Mouse (Mus musculus) left cerebral cortex, adult 2 months (tissue): ENCODE results near the gene Gm44511. TPM values are rescaled to one million over a fixed set of nuclear protein-coding genes. Genes with fewer than 3 reads are reported as not detected.

Experiments used
- DNase-seq, 2 experiments: peaks; one replicate each; pipeline ENCODE4 v3.0.0; 2021 to 2022; ENCODE audit warnings: low spot score in 2 of 2, mixed read lengths in 1 of 2; ENCODE audit errors: extremely low spot score in 1 of 2
- H3K27ac ChIP-seq: fragments of 200-600 bp; 2 replicates; pipeline ENCODE4 v1.8.1; 2022
- H3K4me3 ChIP-seq: fragments of 200-600 bp; 2 replicates; pipeline ENCODE4 v1.8.1; 2022
- CTCF ChIP-seq: fragments of 200-600 bp; IDR thresholded peaks from 2 replicates; pipeline ENCODE4 v1.8.1; 2022; ENCODE audit warnings: antibody characterized with exemption, mild to moderate bottlenecking, moderate library complexity
- intact Hi-C: fragments of 180-260 bp; cut with DNase I; formaldehyde crosslinking; loops from one replicate; pipeline ENCODE4 v1.15.1; 2025
- long read RNA-seq, 2 experiments: library from polyadenylated mRNA; stranded (forward); transcript quantifications; one replicate each; pipeline ENCODE4 v2.0.0; 2021; ENCODE audit warnings: borderline mapping rate in 2 of 2
- total RNA-seq, 2 experiments: library from RNA; stranded (reverse); gene quantifications; 2 replicates each; pipeline ENCODE4 v1.2.3; 2021

The Gm44511 gene
- not detected for total RNA-seq
- long read RNA-seq, experiment 1, partial matches to known transcripts: 0 of 22 reads
- long read RNA-seq, experiment 1, other reads (novel, unspliced or antisense): 22 of 22 reads
- long read RNA-seq, experiment 2, partial matches to known transcripts: 0 of 38 reads
- long read RNA-seq, experiment 2, other reads (novel, unspliced or antisense): 38 of 38 reads

DNA sequence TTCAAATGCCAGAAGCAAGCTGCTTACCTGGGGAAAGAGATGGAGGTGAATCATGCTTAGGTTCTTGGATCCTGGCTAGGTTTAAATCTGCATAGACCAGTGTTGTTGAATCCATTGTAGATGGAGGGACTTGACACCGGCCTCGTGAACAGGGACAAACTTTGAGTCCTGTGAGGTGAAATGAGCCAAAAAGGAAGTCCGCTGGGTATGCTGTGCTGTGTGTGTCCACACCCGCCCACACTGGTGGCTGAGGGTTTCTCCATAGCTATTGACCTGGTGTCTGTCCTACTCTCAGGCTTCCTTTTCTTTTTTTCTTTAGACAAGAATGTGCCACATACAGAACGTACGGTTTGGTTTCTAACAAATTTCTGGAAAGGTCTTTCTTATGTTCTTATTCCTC is at the start of gene Gm44511, which contains the start of gene Klrb1b:
Gene Gm44511, minus strand, starts transcription at position 184 of the 400 bp plus-strand sequence.
Gene Klrb1b, minus strand, starts transcription at position 200 of the 400 bp plus-strand sequence.
- no peak for TF ChIP-seq CTCF
- Histone ChIP-seq H3K27ac (no peak within 1 kb of the TSS), H3K4me3 (no peak within 1 kb of the TSS)
- intact Hi-C loops: no loop called here
- DNase-seq: no peak

DNA sequence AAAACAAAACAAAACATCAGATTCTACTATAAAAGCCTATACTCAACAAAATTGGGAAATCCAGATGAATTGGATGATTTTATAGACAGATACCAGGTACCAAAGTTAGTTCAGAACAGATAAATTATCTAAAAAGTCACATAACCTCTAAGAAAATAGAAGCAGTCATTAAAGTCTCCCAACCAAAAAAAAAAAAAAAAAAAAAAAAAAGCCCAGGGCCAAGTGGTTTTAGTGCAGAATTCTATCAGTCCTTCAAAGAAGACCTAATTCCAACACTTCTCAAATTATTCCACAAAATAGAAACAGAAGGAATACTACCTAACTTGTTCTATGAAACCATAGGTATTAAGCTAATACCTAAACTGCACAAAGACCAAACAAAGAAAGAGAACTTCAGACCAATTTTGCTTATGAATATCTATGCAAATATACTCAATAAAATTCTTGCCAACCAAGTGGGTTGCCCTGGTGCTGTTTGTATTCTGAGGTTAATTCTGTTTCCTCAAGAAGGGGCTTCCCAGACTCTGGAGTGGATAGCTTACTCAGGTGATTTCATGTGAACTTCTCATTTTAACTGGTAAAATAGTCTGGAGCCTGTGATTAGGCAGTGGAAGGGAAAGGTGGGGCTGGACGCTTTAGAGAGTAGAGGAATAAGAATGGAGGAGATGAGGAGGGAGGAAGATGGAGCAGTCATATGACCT is 45.9 kb upstream of the Gm44511 start:
- intact Hi-C loops: loop anchor here (2.0 to 5.0 kb wide), 2 partner anchors 15 to 100 kb away; no protein-coding TSS in a partner anchor
- TF ChIP-seq CTCF: no peak
- DNase-seq: no peak

GRCm38 (mm10) chr6:128868861-128869260 is 42.7 kb upstream of the Gm44511 start:
- no peak for TF ChIP-seq CTCF
- no peak overlapping the region for H3K27ac ChIP-seq
- DNase-seq: no peak
- intact Hi-C loops: loop anchor here (1.0 kb wide), 1 partner anchor 10 kb away; no protein-coding TSS in a partner anchor
- H3K4me3 ChIP-seq: no peak overlapping the region

More for the DNA sequence above, 45.9 kb upstream of the Gm44511 start:
- H3K27ac ChIP-seq: no peak overlapping the region
- H3K4me3 ChIP-seq: no peak overlapping the region

DNA sequence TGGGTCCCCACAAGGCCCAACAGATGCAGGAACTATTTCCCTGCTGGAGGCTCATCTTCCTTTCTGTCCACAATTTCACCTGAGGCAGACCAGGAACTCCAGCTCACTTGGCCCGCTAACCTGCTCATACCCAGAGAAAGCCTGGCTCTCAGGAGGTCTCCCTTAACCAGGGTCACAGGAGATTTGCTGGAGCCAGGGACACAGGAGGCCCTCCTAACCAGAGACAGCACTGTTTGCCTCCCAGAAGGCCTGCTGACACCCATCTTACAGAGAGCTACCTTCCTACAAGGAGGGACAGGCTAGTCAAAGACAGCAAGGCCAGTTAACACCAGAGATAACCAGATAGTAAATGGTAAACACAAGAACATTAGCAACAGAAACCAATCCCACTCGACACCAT is 31.9 kb upstream of the Gm44511 start:
- no peak overlapping the region for H3K4me3 ChIP-seq
- TF ChIP-seq CTCF: no peak
- no peak overlapping the region for H3K27ac ChIP-seq
- intact Hi-C loops: loop anchor here (2.0 kb wide), 1 partner anchor 15 kb away; no protein-coding TSS in a partner anchor
- no peak for DNase-seq

- Histone ChIP-seq H3K27ac (no peak overlapping the region; the same call in 1 of the 2 replicates), H3K4me3 (no peak overlapping the region)
- intact Hi-C loops: loop anchor here (2.0 kb wide), 1 partner anchor 17 kb away; no protein-coding TSS in a partner anchor
- no peak; the same call in none of the 2 replicates for TF ChIP-seq CTCF
- DNase-seq: peak; percentile 40 to 41
Measured at GRCm38 (mm10) chr6:128856250-128856649, 30.1 kb upstream of the Gm44511 start.

DNA sequence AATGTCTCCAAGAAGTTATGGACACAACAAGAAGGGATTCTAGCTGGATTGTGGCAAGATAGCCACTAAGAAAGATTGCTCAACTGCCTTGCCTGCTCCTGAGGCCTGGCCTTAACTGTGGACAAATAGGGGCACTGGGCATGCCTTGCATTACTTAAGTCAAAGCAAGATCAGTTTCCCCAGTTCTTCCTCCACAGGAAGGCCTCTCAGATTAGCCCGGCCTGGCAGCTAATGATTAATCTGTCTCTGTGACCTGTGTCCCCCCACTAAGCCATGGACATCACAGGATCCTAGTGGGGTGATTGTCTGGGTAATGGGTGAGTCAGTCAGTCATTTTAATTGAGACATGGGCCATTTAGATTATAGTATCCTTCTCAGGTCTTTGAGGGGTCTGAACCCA is 29.4 kb upstream of the Gm44511 start:
- H3K4me3 ChIP-seq: no peak overlapping the region
- intact Hi-C loops: loop anchor here (2.0 kb wide), 2 partner anchors 399 to 509 kb away; no protein-coding TSS in a partner anchor
- H3K27ac ChIP-seq: peak overlapping the region; percentile 13; the same call in 1 of the 2 replicates
- no peak for DNase-seq
- TF ChIP-seq CTCF: no peak

DNA sequence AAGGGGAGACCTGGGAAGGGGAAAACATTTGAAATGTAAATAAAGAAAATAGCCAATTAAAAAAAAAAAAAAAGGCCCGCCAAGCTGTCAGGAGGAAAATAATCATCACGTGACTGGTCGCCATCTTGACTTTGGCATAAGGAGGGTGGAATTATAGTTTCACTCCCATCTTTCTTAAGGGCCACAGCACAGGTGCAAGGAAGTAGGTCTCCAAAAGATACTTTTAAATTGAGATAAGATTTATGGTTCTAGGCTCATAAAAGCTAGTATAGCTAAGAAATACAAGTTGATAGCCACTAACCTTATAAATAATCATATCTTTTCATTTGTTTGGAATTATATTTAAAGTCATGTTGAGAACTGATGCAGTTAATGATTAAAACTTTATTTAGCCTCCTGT is 28.8 kb upstream of the Gm44511 start:
- Histone ChIP-seq H3K4me3 (no peak overlapping the region), H3K27ac (no peak overlapping the region)
- no peak for TF ChIP-seq CTCF
- intact Hi-C loops: loop anchor here (1.0 to 5.0 kb wide), 4 partner anchors 107 to 510 kb away; no protein-coding TSS in a partner anchor
- no peak for DNase-seq

DNA sequence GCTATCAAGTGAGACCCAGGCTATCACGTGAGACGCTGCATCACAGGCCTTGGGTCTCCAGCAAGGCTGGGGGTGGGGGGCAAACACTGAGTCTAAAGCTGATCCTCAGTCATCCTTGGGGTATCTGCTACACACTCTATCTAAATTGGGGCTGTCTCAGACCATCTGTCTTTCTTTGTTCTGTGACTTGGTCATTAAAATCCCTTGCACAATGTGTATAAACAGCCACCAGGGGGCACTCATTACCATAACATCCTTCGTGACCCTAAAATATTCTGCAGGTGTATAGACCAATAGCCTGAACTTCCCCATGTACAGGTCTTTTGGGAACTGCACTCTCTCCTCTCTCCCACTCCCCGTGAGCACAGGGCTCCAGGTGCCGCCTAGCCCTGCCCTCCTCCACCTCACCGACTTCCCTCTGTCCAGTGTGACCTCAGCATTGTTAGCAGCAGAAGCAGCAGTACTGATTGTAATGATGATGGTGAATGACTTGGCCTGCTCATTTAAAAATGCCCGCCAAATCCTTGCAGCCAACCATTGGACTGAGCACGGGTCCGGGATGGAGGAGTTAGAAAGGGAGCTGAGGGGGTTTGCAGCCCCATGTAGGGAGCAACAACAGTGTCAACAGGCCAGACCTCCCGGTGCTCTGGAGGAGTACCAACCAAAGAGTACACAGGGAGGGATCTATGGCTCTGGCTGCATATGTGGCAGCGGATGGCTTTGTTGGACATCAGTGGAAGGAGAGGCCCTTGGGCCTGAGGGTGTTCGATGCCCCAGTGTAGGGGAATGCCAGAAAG is 28.1 kb upstream of the Gm44511 start:
- intact Hi-C loops: loop anchor here (1.0 to 5.0 kb wide), 4 partner anchors 108 to 511 kb away; no protein-coding TSS in a partner anchor
- no peak overlapping the region for H3K27ac ChIP-seq
- no peak overlapping the region for H3K4me3 ChIP-seq
- DNase-seq: peak; percentile 57 to 70
- peak; percentile 87 for TF ChIP-seq CTCF

DNA sequence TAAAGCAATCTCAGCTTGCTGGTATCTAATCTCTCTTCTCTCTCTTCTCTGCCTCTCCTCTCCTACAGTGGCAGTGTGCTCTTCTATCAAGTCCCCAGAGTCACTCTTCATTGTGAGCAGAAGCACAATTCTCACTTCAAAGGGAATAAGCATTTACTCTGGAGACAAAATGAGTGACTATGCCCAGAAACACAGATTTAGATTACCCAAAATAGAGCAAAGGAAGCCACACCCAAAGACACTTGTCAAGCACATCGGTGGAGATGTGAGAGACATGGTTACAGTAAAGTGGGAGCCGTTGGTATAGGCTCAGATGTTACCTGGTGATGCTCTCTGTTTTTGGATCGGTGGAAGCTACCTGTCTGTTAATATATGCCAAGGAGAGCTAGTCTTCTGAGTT is 26.7 kb upstream of the Gm44511 start:
- no peak for TF ChIP-seq CTCF
- DNase-seq: no peak
- Histone ChIP-seq H3K4me3 (no peak overlapping the region), H3K27ac (no peak overlapping the region)
- intact Hi-C loops: loop anchor here (5.0 kb wide), 1 partner anchor 110 kb away; no protein-coding TSS in a partner anchor

DNA sequence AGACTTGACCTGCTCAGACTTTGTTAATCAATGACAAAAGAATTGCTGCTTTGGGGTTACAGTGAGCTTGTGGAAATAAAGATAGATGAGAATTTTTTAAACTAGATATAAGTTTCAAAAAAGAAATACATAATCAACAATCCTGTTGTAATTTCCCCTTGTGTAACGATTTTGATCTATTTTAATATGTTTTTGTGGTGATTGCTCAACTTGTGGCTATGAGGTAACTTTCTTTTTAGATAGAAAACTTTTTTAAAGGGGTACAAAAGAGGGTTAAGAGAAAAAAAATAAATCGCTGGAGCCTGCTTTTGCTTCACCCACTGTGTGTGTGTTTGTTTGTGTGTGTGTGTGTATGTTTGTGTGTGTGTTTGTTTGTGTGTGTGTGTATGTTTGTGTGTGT is 25.0 kb upstream of the Gm44511 start:
- no peak for TF ChIP-seq CTCF
- no peak overlapping the region for H3K27ac ChIP-seq
- H3K4me3 ChIP-seq: no peak overlapping the region
- intact Hi-C loops: loop anchor here (5.0 kb wide), 1 partner anchor 111 kb away; no protein-coding TSS in a partner anchor
- DNase-seq: no peak

GRCm38 (mm10) chr6:128850671-128851070 is 24.6 kb upstream of the Gm44511 start:
- intact Hi-C loops: loop anchor here (5.0 kb wide), 1 partner anchor 112 kb away; no protein-coding TSS in a partner anchor
- no peak for DNase-seq
- H3K4me3 ChIP-seq: no peak overlapping the region
- TF ChIP-seq CTCF: no peak
- H3K27ac ChIP-seq: no peak overlapping the region
